ENCODE assay signal across 28 mouse cellular contexts in the genomic region with DNA sequence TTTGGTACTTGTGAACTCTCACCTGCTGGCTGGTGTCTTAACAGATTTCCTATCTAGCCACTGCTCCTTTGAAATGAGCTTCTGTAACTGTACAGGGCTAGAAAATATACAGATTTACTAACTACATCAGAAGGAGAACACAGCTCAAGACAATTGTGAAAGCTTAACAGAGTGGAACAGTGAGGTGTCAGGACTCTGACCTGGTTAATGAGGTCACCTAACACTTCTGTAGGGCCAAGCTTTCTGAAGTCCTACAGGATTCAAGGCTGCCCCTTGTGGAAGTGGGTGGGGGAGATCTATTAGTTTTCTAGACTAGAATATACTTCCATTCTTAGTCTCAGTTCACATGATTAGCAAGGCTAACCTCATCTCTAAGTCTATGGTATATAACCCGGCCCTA. TPM values are rescaled to one million over a fixed set of nuclear protein-coding genes. Genes with fewer than 3 reads are reported as not detected.
"Had no signal": no experiment of that assay in that cellular context is flagged by ENCODE, and none has a peak within 500 bp of the region (broad histone marks: within the 10 kb centered on the region; RNA-seq: fewer than 3 reads in every experiment).

No protein-coding gene starts in this region.

- H3K9me3 ChIP-seq: embryonic facial prominence, embryonic 10.5 days; embryonic facial prominence, embryonic 12.5 days; embryonic facial prominence, embryonic 13.5 days; embryonic facial prominence, embryonic 15.5 days; forebrain, embryonic 10.5 days; forebrain, embryonic 12.5 days; forebrain, embryonic 13.5 days; forebrain, embryonic 15.5 days had no signal

- ATAC-seq: forebrain, embryonic 13.5 days; forebrain, embryonic 14.5 days; forebrain, embryonic 15.5 days; forebrain, embryonic 16.5 days; forebrain, postnatal 0 days had no signal

- H3K4me3 ChIP-seq: embryonic facial prominence, embryonic 10.5 days; embryonic facial prominence, embryonic 12.5 days; embryonic facial prominence, embryonic 13.5 days; embryonic facial prominence, embryonic 15.5 days; erythroblast, embryonic 14.5 days; forebrain, embryonic 10.5 days; forebrain, embryonic 12.5 days; forebrain, embryonic 13.5 days; forebrain, embryonic 15.5 days; gastrocnemius, adult 2 months had no signal

- H3K4me1 ChIP-seq: embryonic facial prominence, embryonic 10.5 days; embryonic facial prominence, embryonic 12.5 days; embryonic facial prominence, embryonic 13.5 days; embryonic facial prominence, embryonic 15.5 days; forebrain, embryonic 10.5 days; forebrain, embryonic 12.5 days; forebrain, embryonic 13.5 days; forebrain, embryonic 15.5 days had no signal

- H3K9ac ChIP-seq: embryonic facial prominence, embryonic 12.5 days; embryonic facial prominence, embryonic 13.5 days; embryonic facial prominence, embryonic 15.5 days; forebrain, embryonic 12.5 days; forebrain, embryonic 13.5 days; forebrain, embryonic 15.5 days; forebrain, postnatal 0 days had no signal

- DNase-seq: cerebellum, adult 18-20 months; cerebellum, adult 2 months; cerebellum, adult 8-10 months; cerebellum, adult 9-10 months; cerebellum, adult 9-11 months; cerebellum, postnatal 10 days; cerebellum, postnatal 14 days; cerebellum, postnatal 25 days; cerebellum, postnatal 36 days; embryo, embryonic 11 days; forebrain, postnatal 0 days; gastrocnemius, adult 2 months; gastrocnemius, postnatal 10 days; gastrocnemius, postnatal 14 days; gastrocnemius, postnatal 25 days; gastrocnemius, postnatal 36 days had no signal

- H3K4me2 ChIP-seq: embryonic facial prominence, embryonic 12.5 days; embryonic facial prominence, embryonic 13.5 days; embryonic facial prominence, embryonic 15.5 days; forebrain, embryonic 12.5 days; forebrain, embryonic 13.5 days; forebrain, embryonic 15.5 days had no signal

- H3K27ac ChIP-seq: embryonic facial prominence, embryonic 10.5 days; embryonic facial prominence, embryonic 12.5 days; embryonic facial prominence, embryonic 13.5 days; embryonic facial prominence, embryonic 15.5 days; forebrain, embryonic 10.5 days; forebrain, embryonic 12.5 days; forebrain, embryonic 13.5 days; forebrain, embryonic 15.5 days; gastrocnemius, adult 2 months had no signal

- H3K27me3 ChIP-seq: embryonic facial prominence, embryonic 12.5 days; embryonic facial prominence, embryonic 13.5 days; embryonic facial prominence, embryonic 15.5 days; forebrain, embryonic 12.5 days; forebrain, embryonic 13.5 days; forebrain, embryonic 15.5 days had no signal

RNA-seq across cellular contexts. Expression of gene Slc12a5, which starts 47.4 kb away (rescaled TPM):
- polyA plus RNA-seq: erythroblast, embryonic 14.5 days had no signal

RNA-seq across cellular contexts. Expression of gene Cd40, which starts 47.4 kb away (rescaled TPM):
- total RNA-seq: granulocyte monocyte progenitor cell, adult 5-6 weeks had no signal
